Mouse (Mus musculus) liver, adult 2 months (tissue): ENCODE results near the gene Chchd4. TPM values are rescaled to one million over a fixed set of nuclear protein-coding genes. Genes with fewer than 3 reads are reported as not detected.

ENCODE experiments used
- DNase-seq: peaks from one replicate; pipeline ENCODE4 v3.0.0-alpha.2; 2011; ENCODE audit warnings: low read depth, low spot score; ENCODE audit errors: extremely low read depth
- H3K27ac ChIP-seq: fragments of 200-500 bp; replicated peaks from 2 replicates; pipeline ENCODE4 v1.5.1; 2012; ENCODE audit warnings: low read depth, mild to moderate bottlenecking, control low read depth, inconsistent platforms, low read length; ENCODE audit not compliant: insufficient read depth
- H3K27me3 ChIP-seq: fragments of 200-500 bp; 2 replicates; pipeline ENCODE4 v1.6.1; 2012; ENCODE audit warnings: mild to moderate bottlenecking, moderate library complexity, low read length, inconsistent platforms; ENCODE audit not compliant: control insufficient read depth, insufficient read depth
- H3K36me3 ChIP-seq: fragments of 200-500 bp; 2 replicates; pipeline ENCODE4 v1.6.1; 2012; ENCODE audit warnings: low read length, inconsistent platforms; ENCODE audit not compliant: control insufficient read depth, insufficient read depth
- H3K4me1 ChIP-seq: fragments of 200-500 bp; 2 replicates; pipeline ENCODE4 v1.6.1; 2011; ENCODE audit warnings: low read length; ENCODE audit not compliant: control insufficient read depth, insufficient read depth
- H3K4me3 ChIP-seq: fragments of 200-500 bp; 2 replicates; pipeline ENCODE4 v1.5.1; 2011; ENCODE audit warnings: low read depth, mild to moderate bottlenecking, control low read depth, low read length, moderate library complexity; ENCODE audit not compliant: insufficient read depth
- H3K79me2 ChIP-seq: fragments of 200-500 bp; 2 replicates; pipeline ENCODE4 v1.6.1; 2012; ENCODE audit warnings: inconsistent platforms, mild to moderate bottlenecking, low read length, moderate library complexity; ENCODE audit not compliant: control insufficient read depth, insufficient read depth
- H3K9ac ChIP-seq: fragments of 200-500 bp; 2 replicates; pipeline ENCODE4 v1.6.1; 2012; ENCODE audit warnings: low read depth, mild to moderate bottlenecking, control low read depth, inconsistent platforms, low read length
- CTCF ChIP-seq: fragments of 200-500 bp; IDR thresholded peaks from 2 replicates; pipeline ENCODE4 v1.5.1; 2011; ENCODE audit warnings: low read depth, low read length, control low read depth
- POLR2A ChIP-seq: fragments of 200-500 bp; IDR thresholded peaks from 2 replicates; pipeline ENCODE4 v1.6.1; 2011; ENCODE audit warnings: low read length, control low read depth; ENCODE audit not compliant: insufficient read depth; ENCODE audit errors: extremely low read depth
- WGBS: fragments of 180-500 bp; shearing (Covaris S2); methylation state at CpG from one replicate; pipeline ENCODE4 v1.1.7; 2018; 5-methylcytosine and 5-hydroxymethylcytosine counted together
- polyA plus RNA-seq: library from polyadenylated mRNA; depleted of rRNA; stranded (reverse); fragments of >200 nt; gene quantifications from 2 replicates; pipeline ENCODE4 v1.2.3, GENCODE M21; 2012; rRNA removed
- total RNA-seq: library from RNA; depleted of rRNA; stranded (reverse); fragments of >200 nt; gene quantifications from 2 replicates; pipeline ENCODE4 v1.2.3, GENCODE M21; 2014; rRNA removed

Chchd4 gene
- total and polyA plus RNA-seq, 2 experiments: 4.2 TPM

GRCm38 (mm10) chr6:91421629-91422028 is 51.7 kb downstream of the Chchd4 start:
- TF ChIP-seq CTCF (no peak), POLR2A (no peak)
- Histone ChIP-seq H3K36me3 (no peaks in the 10 kb centered on the region), H3K4me3 (no peak overlapping the region), H3K27me3 (no peaks in the 10 kb centered on the region), H3K27ac (no peak overlapping the region), H3K9ac (no peak overlapping the region), H3K4me1 (no peaks in the 10 kb centered on the region; the same call in 1 of the 2 replicates), H3K79me2 (no peaks in the 10 kb centered on the region)
- 78% methylated on average over 4 of the region's 4 CpGs for WGBS
- DNase-seq: no peak

GRCm38 (mm10) chr6:91417291-91417845 is 56.0 kb downstream of the Chchd4 start:
- Histone ChIP-seq H3K4me1 (no peaks in the 10 kb centered on the region), H3K79me2 (no peaks in the 10 kb centered on the region), H3K27ac (no peak overlapping the region), H3K9ac (no peak overlapping the region), H3K4me3 (no peak overlapping the region), H3K36me3 (no peaks in the 10 kb centered on the region), H3K27me3 (no peaks in the 10 kb centered on the region)
- DNase-seq: no peak
- TF ChIP-seq CTCF: no peak
- TF ChIP-seq POLR2A: no peak
- WGBS: 54% methylated on average over 5 of the region's 5 CpGs

- WGBS: 76% methylated on average over 4 of the region's 4 CpGs
- H3K27me3 ChIP-seq: 0 out of 2 replicates have a peak, but pooled peaks cover under 1% of the 10 kb centered on the region
- H3K27ac ChIP-seq: no peak overlapping the region
- TF ChIP-seq POLR2A (no peak), CTCF (no peak)
- H3K79me2 ChIP-seq: no peaks in the 10 kb centered on the region
- DNase-seq: no peak
- H3K36me3 ChIP-seq: no peaks in the 10 kb centered on the region
- H3K4me1 ChIP-seq: peaks cover 4% of the 10 kb centered on the region
- H3K4me3 ChIP-seq: no peak overlapping the region
- H3K9ac ChIP-seq: no peak overlapping the region
Observed at GRCm38 (mm10) chr6:91416146-91416545, 57.2 kb downstream of the Chchd4 start.

GRCm38 (mm10) chr6:91414890-91415289 is 58.5 kb downstream of the Chchd4 start:
- no peak for DNase-seq
- 4% methylated on average over 4 of the region's 4 CpGs for WGBS

More at GRCm38 (mm10) chr6:91414890-91415289, 58.5 kb downstream of the Chchd4 start:
- Histone ChIP-seq H3K36me3 (no peaks in the 10 kb centered on the region), H3K9ac (no peak overlapping the region), H3K4me3 (no peak overlapping the region), H3K79me2 (no peaks in the 10 kb centered on the region), H3K27ac (no peak overlapping the region), H3K27me3 (peaks cover 6% of the 10 kb centered on the region; the same call in 1 of the 2 replicates), H3K4me1 (peaks cover 4% of the 10 kb centered on the region)
- TF ChIP-seq CTCF: peak; percentile 79
- TF ChIP-seq POLR2A: no peak

Other genes with a start within 250 kb of the Chchd4 start
- not detected in 2 replicates for gene Wnt7a, start 62.2 kb downstream of the Chchd4 start, total RNA-seq
- not detected in 2 replicates for gene Wnt7a, start 62.2 kb downstream of the Chchd4 start, polyA plus RNA-seq
- 4.5 and 7.6 TPM in 2 replicates for gene Tmem43, start 157 bp upstream of the Chchd4 start, total RNA-seq
- 8.2 and 9.4 TPM in 2 replicates for gene Tmem43, start 157 bp upstream of the Chchd4 start, polyA plus RNA-seq
- gene Xpc, start 42.3 kb upstream of the Chchd4 start, total RNA-seq: 12.4 and 12.6 TPM in 2 replicates
- gene Xpc, start 42.3 kb upstream of the Chchd4 start, polyA plus RNA-seq: 4.5 and 5.6 TPM in 2 replicates
- gene Lsm3, start 42.4 kb upstream of the Chchd4 start, total RNA-seq: 11.5 and 19.6 TPM in 2 replicates
- 3.2 and 3.5 TPM in 2 replicates for gene Lsm3, start 42.4 kb upstream of the Chchd4 start, polyA plus RNA-seq
- 34.8 and 66.5 TPM in 2 replicates for gene Slc6a6, start 210.5 kb upstream of the Chchd4 start, total RNA-seq
- gene Slc6a6, start 210.5 kb upstream of the Chchd4 start, polyA plus RNA-seq: 89.0 and 96.5 TPM in 2 replicates